ENCODE assay signal across 19 mouse cellular contexts in genomic region chr3:94965878-94966277, GRCm38 (mm10).
"Had no signal": no experiment of that assay in that cellular context is flagged by ENCODE, and none has a peak within 500 bp of the region (broad histone marks: within the 10 kb centered on the region; RNA-seq: fewer than 3 reads in every experiment).

No protein-coding gene starts in this region.

- H3K4me2 ChIP-seq: limb, embryonic 13.5 days; liver, embryonic 13.5 days; midbrain, embryonic 12.5 days; midbrain, embryonic 15.5 days; neural tube, embryonic 12.5 days; neural tube, embryonic 15.5 days had no signal

- H3K27ac ChIP-seq: limb, embryonic 10.5 days; limb, embryonic 13.5 days; liver, embryonic 13.5 days; midbrain, embryonic 12.5 days; midbrain, embryonic 15.5 days; neural tube, embryonic 12.5 days; neural tube, embryonic 15.5 days; stomach, postnatal 0 days had no signal

- H3K9me3 ChIP-seq: limb, embryonic 10.5 days; limb, embryonic 13.5 days; liver, embryonic 13.5 days; midbrain, embryonic 12.5 days; midbrain, embryonic 15.5 days; neural tube, embryonic 12.5 days; neural tube, embryonic 15.5 days had no signal

- DNase-seq: kidney, adult 18-20 months; kidney, adult 9 months; kidney, postnatal 14 days; kidney, postnatal 4 days; liver, embryonic 13.5 days; lung, adult 2 months; lung, postnatal 14 days; lung, postnatal 4 days; retina, postnatal 1 day; right cerebral cortex, postnatal 25 days; thymus, adult 2 months; thymus, postnatal 25 days had no signal

- H3K36me3 ChIP-seq: limb, embryonic 10.5 days; limb, embryonic 13.5 days; liver, embryonic 13.5 days; midbrain, embryonic 12.5 days; midbrain, embryonic 15.5 days; neural tube, embryonic 12.5 days; neural tube, embryonic 15.5 days had no signal

- H3K4me3 ChIP-seq: limb, embryonic 10.5 days; limb, embryonic 13.5 days; liver, embryonic 13.5 days; midbrain, embryonic 12.5 days; midbrain, embryonic 15.5 days; neural tube, embryonic 12.5 days; neural tube, embryonic 15.5 days had no signal

- H3K27me3 ChIP-seq: limb, embryonic 13.5 days; liver, embryonic 13.5 days; midbrain, embryonic 12.5 days; midbrain, embryonic 15.5 days; neural tube, embryonic 12.5 days; neural tube, embryonic 15.5 days had no signal

- H3K9ac ChIP-seq: limb, embryonic 13.5 days; liver, embryonic 13.5 days; midbrain, embryonic 12.5 days; midbrain, embryonic 15.5 days; neural tube, embryonic 12.5 days; neural tube, embryonic 15.5 days had no signal

- H3K4me1 ChIP-seq: limb, embryonic 10.5 days; limb, embryonic 13.5 days; liver, embryonic 13.5 days; midbrain, embryonic 12.5 days; midbrain, embryonic 15.5 days; neural tube, embryonic 12.5 days; neural tube, embryonic 15.5 days had no signal
